Mouse (Mus musculus): ENCODE data around the gene Btg2. TPM values are rescaled to one million over a fixed set of nuclear protein-coding genes. Genes with fewer than 3 reads are reported as not detected.
A peak's percentile ranks its signal among the peaks of the same experiment; 100 is the strongest.

Gene Btg2
- total and polyA plus RNA-seq, 3 experiments, result 7.2 to 19.7 (median 11.6) TPM

DNA sequence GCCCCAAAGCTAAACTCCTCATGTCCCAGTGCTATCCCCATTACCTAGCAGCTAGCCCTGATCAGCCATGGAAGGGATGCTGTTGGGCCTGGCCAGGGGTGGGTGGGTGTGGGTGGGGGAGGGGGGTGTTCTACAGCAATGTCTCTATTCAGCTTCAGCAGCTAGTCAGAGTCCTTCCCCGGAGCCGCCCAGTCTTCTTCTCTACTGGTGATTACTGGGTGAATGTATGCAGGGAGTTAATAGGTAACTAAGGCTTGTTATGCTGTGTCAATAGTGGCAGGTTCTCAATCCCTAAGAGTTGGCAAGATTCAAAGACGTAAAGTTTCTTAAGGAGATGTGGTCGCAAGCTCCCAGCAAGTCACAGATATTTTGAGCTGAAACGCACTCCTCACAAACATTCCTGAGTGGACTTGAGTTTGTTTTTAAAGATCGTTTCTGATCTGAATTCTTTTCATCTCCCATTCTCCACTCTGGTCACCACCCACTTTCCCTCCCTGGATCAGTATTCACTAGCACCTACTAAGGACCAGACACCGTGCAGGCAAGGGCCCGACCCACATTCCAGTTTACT, 8.7 kb downstream of the Btg2 start:
- Histone ChIP-seq H3K4me1 (ENCODE audit: control insufficient read depth in 1 of 2, insufficient read depth in 2 of 2) (peaks cover 14 to 31% of the 10 kb centered on the region in 2 experiments), H3K9me3 (replicated peaks; ENCODE audit: low read length) (peaks cover 4% of the 10 kb centered on the region), H3K9ac (ENCODE audit: insufficient read depth, low read depth) (no peak overlapping the region), H3K36me3 (replicated peaks in 1 of 2; ENCODE audit: control insufficient read depth in 1 of 2, insufficient read depth in 1 of 2, low read length in 1 of 2) (peaks cover 5 to 11% of the 10 kb centered on the region in 2 experiments), H3K27ac (ENCODE audit: insufficient read depth, low read depth) (no peak overlapping the region), H3K79me2 (replicated peaks; ENCODE audit: control insufficient read depth, extremely low read depth, insufficient read depth, poor library complexity, severe bottlenecking) (no peaks in the 10 kb centered on the region), H3K27me3 (replicated peaks) (no peaks in the 10 kb centered on the region), H3K4me3 (replicated peaks in 1 of 3; ENCODE audit: low read depth in 2 of 3, low read length in 2 of 3, poor library complexity in 1 of 3) (no peak overlapping the region), H3K4me2 (ENCODE audit: insufficient read depth, low read depth, poor library complexity, severe bottlenecking) (no peak overlapping the region)
- TF ChIP-seq NRF1 (IDR thresholded peaks at IDR 0.05; ENCODE audit: low read depth, low read length), result no peak
- TF ChIP-seq USF2 (conservative IDR thresholded peaks at IDR 0.05; ENCODE audit: low read depth, low read length), result no peak
- TF ChIP-seq ETS1 (conservative IDR thresholded peaks at IDR 0.05; ENCODE audit: low read depth, low read length), result no peak
- TF ChIP-seq USF1 (IDR thresholded peaks at IDR 0.05; ENCODE audit: low read depth, low read length), result no peak
- no peak for TF ChIP-seq JUN (IDR thresholded peaks at IDR 0.05; ENCODE audit: insufficient read depth, low read depth, low read length)
- TF ChIP-seq MAFK (IDR thresholded peaks at IDR 0.05; ENCODE audit: insufficient replicate concordance, low read length), result no peak
- TF ChIP-seq MAX (IDR thresholded peaks at IDR 0.05; ENCODE audit: low read length), result no peak
- TF ChIP-seq PAX5 (IDR thresholded peaks at IDR 0.05; ENCODE audit: low read length), result no peak
- DNase-seq (ENCODE audit: extremely low read depth), result no peak
- dilution Hi-C loops (cut with MboI; ENCODE audit: extremely low pct_ligation_motif_present, extremely low pct_unique_long_range_greater_than_20kb, low sequenced_read_pairs) (no loop called here), in situ Hi-C loops (cut with MboI; ENCODE audit: low pct_ligation_motif_present, low pct_unique_long_range_greater_than_20kb, low sequenced_read_pairs) (no loop called here)

- peak; percentile 82 for DNase-seq (ENCODE audit: extremely low read depth)
- Histone ChIP-seq H3K4me1 (ENCODE audit: control insufficient read depth in 1 of 2, insufficient read depth in 2 of 2) (peaks cover 28 to 56% of the 10 kb centered on the region in 2 experiments), H3K27ac (ENCODE audit: insufficient read depth, low read depth) (no peak overlapping the region), H3K9me3 (replicated peaks; ENCODE audit: low read length) (peaks cover 4% of the 10 kb centered on the region), H3K36me3 (replicated peaks in 1 of 2; ENCODE audit: control insufficient read depth in 1 of 2, insufficient read depth in 1 of 2, low read length in 1 of 2) (no peaks in the 10 kb centered on the region), H3K9ac (ENCODE audit: insufficient read depth, low read depth) (no peak overlapping the region), H3K27me3 (replicated peaks) (peaks cover 3% of the 10 kb centered on the region), H3K4me2 (ENCODE audit: insufficient read depth, low read depth, poor library complexity, severe bottlenecking) (peak overlapping the region; percentile 1; the same call in 1 of the 2 replicates), H3K79me2 (replicated peaks; ENCODE audit: control insufficient read depth, extremely low read depth, insufficient read depth, poor library complexity, severe bottlenecking) (no peaks in the 10 kb centered on the region), H3K4me3 (replicated peaks in 1 of 3; ENCODE audit: low read depth in 2 of 3, low read length in 2 of 3, poor library complexity in 1 of 3) (no peak overlapping the region)
- in situ Hi-C loops (cut with MboI; ENCODE audit: low pct_ligation_motif_present, low pct_unique_long_range_greater_than_20kb, low sequenced_read_pairs) (no loop called here), dilution Hi-C loops (cut with MboI; ENCODE audit: extremely low pct_ligation_motif_present, extremely low pct_unique_long_range_greater_than_20kb, low sequenced_read_pairs) (no loop called here)
- TF ChIP-seq IRF4 (IDR thresholded peaks at IDR 0.05; ENCODE audit: low read depth, low read length) (no peak; the same call in 1 of the 2 replicates), ZC3H11A (IDR thresholded peaks at IDR 0.05; ENCODE audit: low read depth, low read length) (no peak), JUND (conservative IDR thresholded peaks at IDR 0.05; ENCODE audit: low read depth, low read length) (no peak), MYC (IDR thresholded peaks at IDR 0.05; ENCODE audit: low read depth, low read length) (no peak), UBTF (IDR thresholded peaks at IDR 0.05; ENCODE audit: low read depth, low read length) (no peak), EP300 (IDR thresholded peaks at IDR 0.05; ENCODE audit: low read length) (peak; percentile 71), RAD21 (IDR thresholded peaks at IDR 0.05; ENCODE audit: low read depth, low read length) (no peak), ETS1 (conservative IDR thresholded peaks at IDR 0.05; ENCODE audit: low read depth, low read length) (peak; percentile 65; the same call in 1 of the 2 replicates), JUN (IDR thresholded peaks at IDR 0.05; ENCODE audit: insufficient read depth, low read depth, low read length) (no peak), SIN3A (IDR thresholded peaks at IDR 0.05; ENCODE audit: low read length) (peak; percentile 53; the same call in 1 of the 2 replicates), CTCF (conservative IDR thresholded peaks at IDR 0.05 in 1 of 2, IDR thresholded peaks at IDR 0.05 in 1 of 2; ENCODE audit: low read depth in 2 of 2, low read length in 2 of 2) (no peak), HCFC1 (IDR thresholded peaks at IDR 0.05; ENCODE audit: low read depth, low read length) (no peak), USF1 (IDR thresholded peaks at IDR 0.05; ENCODE audit: low read depth, low read length) (no peak), TBP (conservative IDR thresholded peaks at IDR 0.05; ENCODE audit: low read depth, low read length) (no peak), BHLHE40 (IDR thresholded peaks at IDR 0.05; ENCODE audit: low read depth, low read length) (0 out of 2 replicates have a peak, but pooled peaks have one; percentile 43), POLR2A (IDR thresholded peaks at IDR 0.05; ENCODE audit: low read depth, low read length) (no peak), TCF12 (IDR thresholded peaks at IDR 0.05; ENCODE audit: low read depth, low read length) (peak; percentile 90), CHD2 (IDR thresholded peaks at IDR 0.05; ENCODE audit: low read length) (peak; percentile 72; the same call in 1 of the 2 replicates)
Observed at GRCm38 (mm10) chr1:134067143-134067619, 11.7 kb downstream of the Btg2 start.

Data from CH12.LX (cell line).